26 mouse cellular contexts compared by ENCODE assay signal in genomic region chr10:127330212-127330611, GRCm38 (mm10). TPM values are rescaled to one million over a fixed set of nuclear protein-coding genes. Genes with fewer than 3 reads are reported as not detected.
DNase-seq lines count a peak whose midpoint lies in the region; ATAC-seq and TF ChIP-seq lines count a peak whose summit lies in the region.
"Had no signal": no experiment of that assay in that cellular context is flagged by ENCODE, and none has a peak within 500 bp of the region (broad histone marks: within the 10 kb centered on the region; RNA-seq: fewer than 3 reads in every experiment).

No protein-coding gene starts in this region.

- no peak overlapping the region for H3K4me2 ChIP-seq in liver, postnatal 0 days (ENCODE audit: low read depth, low read length)
- no peak overlapping the region for H3K4me2 ChIP-seq in liver, embryonic 11.5 days
- H3K4me2 ChIP-seq in midbrain, embryonic 11.5 days: no peak overlapping the region
- H3K4me2 ChIP-seq in midbrain, postnatal 0 days (ENCODE audit: low read depth, low read length, poor library complexity, severe bottlenecking): no peak overlapping the region

- peak; percentile 92 for DNase-seq in heart, adult 11 months
- DNase-seq in heart, adult 18-20 months: no peak
- DNase-seq in kidney, postnatal 10 days: peak; percentile 5
- no peak for DNase-seq in kidney, adult 2 months
- DNase-seq in liver, postnatal 0 days: no peak
- no peak for DNase-seq in liver, embryonic 11.5 days (ENCODE audit: low spot score)
- DNase-seq in midbrain, embryonic 11.5 days (ENCODE audit: low spot score, missing footprints): peak; percentile 21
- DNase-seq in midbrain, postnatal 0 days (ENCODE audit: low spot score): no peak
- DNase-seq: adrenal gland, adult 2 months; adrenal gland, adult 8-10 months; adrenal gland, postnatal 10 days; adrenal gland, postnatal 14 days; adrenal gland, postnatal 25 days; adrenal gland, postnatal 36 days; B cell, adult 2 months; cerebellum, adult 11 months; cerebellum, adult 11-12 months had no signal

- TF ChIP-seq CTCF in kidney, adult 2 months (conservative IDR thresholded peaks at IDR 0.05; ENCODE audit: insufficient read depth, insufficient read length, low read depth, low read length): no peak
- TF ChIP-seq CTCF in liver, postnatal 0 days (IDR thresholded peaks at IDR 0.05; ENCODE audit: low read depth): no peak
- TF ChIP-seq CTCF in midbrain, postnatal 0 days (IDR thresholded peaks at IDR 0.05): no peak

- no peak overlapping the region for H3K9ac ChIP-seq in liver, postnatal 0 days (replicated peaks)
- H3K9ac ChIP-seq in liver, embryonic 11.5 days (ENCODE audit: low read depth, low read length): no peak overlapping the region
- no peak overlapping the region for H3K9ac ChIP-seq in midbrain, embryonic 11.5 days (ENCODE audit: low read length)
- no peak overlapping the region for H3K9ac ChIP-seq in midbrain, postnatal 0 days (replicated peaks; ENCODE audit: low read length, poor library complexity, severe bottlenecking)

- H3K27me3 ChIP-seq in kidney, adult 2 months (replicated peaks; ENCODE audit: control insufficient read depth, insufficient read depth, low read length): peaks cover 2% of the 10 kb centered on the region; the same call in 1 of the 2 replicates
- 0 out of 2 replicates have a peak, but pooled peaks cover 3% of the 10 kb centered on the region for H3K27me3 ChIP-seq in liver, postnatal 0 days (ENCODE audit: insufficient read depth, low read length)
- peaks cover 29% of the 10 kb centered on the region for H3K27me3 ChIP-seq in liver, embryonic 11.5 days (replicated peaks; ENCODE audit: control insufficient read depth, insufficient read depth, low read length)
- H3K27me3 ChIP-seq in midbrain, embryonic 11.5 days (ENCODE audit: control insufficient read depth, insufficient read depth, low read length): peaks cover 42% of the 10 kb centered on the region
- H3K27me3 ChIP-seq in midbrain, postnatal 0 days (ENCODE audit: insufficient read depth, low read length): peaks cover 44% of the 10 kb centered on the region
- H3K27me3 ChIP-seq: CH12.LX had no signal

- no peaks in the 10 kb centered on the region for H3K9me3 ChIP-seq in liver, postnatal 0 days (ENCODE audit: low read length)
- H3K9me3 ChIP-seq in liver, embryonic 11.5 days (ENCODE audit: control insufficient read depth, low read length): no peaks in the 10 kb centered on the region
- no peaks in the 10 kb centered on the region for H3K9me3 ChIP-seq in midbrain, embryonic 11.5 days (ENCODE audit: control insufficient read depth, low read length)
- no peaks in the 10 kb centered on the region for H3K9me3 ChIP-seq in midbrain, postnatal 0 days (ENCODE audit: low read length)
- H3K9me3 ChIP-seq: G1E had no signal

- no peaks in the 10 kb centered on the region for H3K4me1 ChIP-seq in kidney, adult 2 months (ENCODE audit: control insufficient read depth, insufficient read depth, low read length)
- H3K4me1 ChIP-seq in liver, postnatal 0 days (ENCODE audit: insufficient read depth): peaks cover 18% of the 10 kb centered on the region
- peaks cover 17% of the 10 kb centered on the region for H3K4me1 ChIP-seq in liver, embryonic 11.5 days (replicated peaks; ENCODE audit: control insufficient read depth, insufficient read depth, low read length)
- peaks cover 12% of the 10 kb centered on the region for H3K4me1 ChIP-seq in midbrain, embryonic 11.5 days (ENCODE audit: control insufficient read depth, insufficient read depth, low read length)
- peaks cover 3% of the 10 kb centered on the region; the same call in 1 of the 2 replicates for H3K4me1 ChIP-seq in midbrain, postnatal 0 days (ENCODE audit: insufficient read depth, low read length)

- no peak overlapping the region for H3K4me3 ChIP-seq in kidney, adult 2 months (ENCODE audit: insufficient read depth, low read depth, low read length)
- no peak overlapping the region for H3K4me3 ChIP-seq in liver, postnatal 0 days (ENCODE audit: low read depth, low read length)
- H3K4me3 ChIP-seq in liver, embryonic 11.5 days (ENCODE audit: low read depth, low read length): no peak overlapping the region
- no peak overlapping the region for H3K4me3 ChIP-seq in midbrain, embryonic 11.5 days (ENCODE audit: low read depth, low read length)
- H3K4me3 ChIP-seq in midbrain, postnatal 0 days (ENCODE audit: low read depth, low read length): no peak overlapping the region

- 65% methylated on average over 7 of the region's 7 CpGs for WGBS in kidney, adult 2 months
- 75% methylated on average over 7 of the region's 7 CpGs for WGBS in liver, postnatal 0 days (ENCODE audit: insufficient replicate concordance)
- WGBS in liver, embryonic 11.5 days: 77% methylated on average over 7 of the region's 7 CpGs
- WGBS in midbrain, embryonic 11.5 days: 84% methylated on average over 7 of the region's 7 CpGs
- 89% methylated on average over 7 of the region's 7 CpGs for WGBS in midbrain, postnatal 0 days

- peak; percentile 39; the same call in 1 of the 2 replicates for ATAC-seq in liver, postnatal 0 days
- no peak for ATAC-seq in liver, embryonic 11.5 days (replicated peaks; ENCODE audit: low FRiP score)
- ATAC-seq in midbrain, embryonic 11.5 days (ENCODE audit: low FRiP score): no peak
- no peak for ATAC-seq in midbrain, postnatal 0 days (ENCODE audit: low FRiP score)
- ATAC-seq: activated CD4-positive, CD25-positive, alpha-beta regulatory T cell, adult 4 months; CD4-positive, CD25-positive, alpha-beta regulatory T cell, adult 4 months; Patski had no signal

- no peaks in the 10 kb centered on the region for H3K36me3 ChIP-seq in kidney, adult 2 months (ENCODE audit: control insufficient read depth, insufficient read depth, low read length)
- H3K36me3 ChIP-seq in liver, postnatal 0 days (replicated peaks; ENCODE audit: insufficient read depth, low read length): peaks cover 5% of the 10 kb centered on the region
- peaks cover 5% of the 10 kb centered on the region; the same call in 1 of the 2 replicates for H3K36me3 ChIP-seq in liver, embryonic 11.5 days (ENCODE audit: control insufficient read depth, insufficient read depth, low read length)
- H3K36me3 ChIP-seq in midbrain, embryonic 11.5 days (ENCODE audit: control insufficient read depth, insufficient read depth, low read length): no peaks in the 10 kb centered on the region; the same call in 1 of the 2 replicates
- no peaks in the 10 kb centered on the region for H3K36me3 ChIP-seq in midbrain, postnatal 0 days (ENCODE audit: insufficient read depth, low read length)

- no peak overlapping the region for H3K27ac ChIP-seq in kidney, adult 2 months (ENCODE audit: insufficient read depth, low read depth, low read length)
- H3K27ac ChIP-seq in liver, postnatal 0 days (ENCODE audit: low read depth): no peak overlapping the region
- H3K27ac ChIP-seq in liver, embryonic 11.5 days (ENCODE audit: low read depth, low read length): no peak overlapping the region
- no peak overlapping the region for H3K27ac ChIP-seq in midbrain, embryonic 11.5 days (ENCODE audit: low read depth, low read length)
- H3K27ac ChIP-seq in midbrain, postnatal 0 days (ENCODE audit: low read depth, low read length): no peak overlapping the region

- TF ChIP-seq POLR2A in kidney, adult 2 months (IDR thresholded peaks at IDR 0.05; ENCODE audit: low read depth, low read length): no peak

- no peak for TF ChIP-seq EP300 in liver, postnatal 0 days (IDR thresholded peaks at IDR 0.05; ENCODE audit: low read depth)

RNA-seq across cellular contexts. Expression of gene Arhgap9, which starts 8.4 kb away (rescaled TPM):
- 1 to 10 TPM; 4.0 to 5.4 TPM for total RNA-seq in heart, adult 18-20 months (2021)
- polyA plus RNA-seq in kidney, adult 2 months (2012; rRNA removed): 2.7 and 6.0 TPM in 2 replicates
- 13.5 and 14.8 TPM in 2 replicates for polyA plus RNA-seq in liver, postnatal 0 days (2015; fragmentation: Nextera tagmentation; extraction: Ambion mirVana)
- polyA plus RNA-seq in liver, embryonic 11.5 days (2014; fragmentation: Nextera tagmentation; extraction: Ambion mirVana): 22.0 and 24.4 TPM in 2 replicates
- polyA plus RNA-seq in midbrain, embryonic 11.5 days (2014; fragmentation: Nextera tagmentation; extraction: Ambion mirVana): 1.1 and 1.4 TPM in 2 replicates
- total RNA-seq in midbrain, postnatal 0 days (2014; rRNA removed): 0.24 and 1.2 TPM in 2 replicates
- polyA plus RNA-seq in midbrain, postnatal 0 days (2015; fragmentation: Nextera tagmentation; extraction: Ambion mirVana): 0.91 and 1.0 TPM in 2 replicates
- polyA plus RNA-seq: Patski had no signal

RNA-seq across cellular contexts. Expression of gene Gli1, which starts 11.6 kb away (rescaled TPM):
- under 1 TPM; 0.82 to 0.87 TPM for total RNA-seq in heart, adult 18-20 months (2021)
- polyA plus RNA-seq in kidney, adult 2 months (2012; rRNA removed): 1.7 and 3.0 TPM in 2 replicates
- polyA plus RNA-seq in liver, postnatal 0 days (2015; fragmentation: Nextera tagmentation; extraction: Ambion mirVana): 0.04 TPM in 2 replicates
- 2.1 and 2.2 TPM in 2 replicates for polyA plus RNA-seq in liver, embryonic 11.5 days (2014; fragmentation: Nextera tagmentation; extraction: Ambion mirVana)
- 3.1 and 4.1 TPM in 2 replicates for polyA plus RNA-seq in midbrain, embryonic 11.5 days (2014; fragmentation: Nextera tagmentation; extraction: Ambion mirVana)
- 4.2 and 6.9 TPM in 2 replicates for total RNA-seq in midbrain, postnatal 0 days (2014; rRNA removed)
- 1.0 and 1.1 TPM in 2 replicates for polyA plus RNA-seq in midbrain, postnatal 0 days (2015; fragmentation: Nextera tagmentation; extraction: Ambion mirVana)

RNA-seq across cellular contexts. Expression of gene Mars, which starts 18.6 kb away (rescaled TPM):
- 10 to 100 TPM; 43.7 to 44.8 TPM for total RNA-seq in heart, adult 18-20 months (2021)
- polyA plus RNA-seq in kidney, adult 2 months (2012; rRNA removed): 44.4 and 48.3 TPM in 2 replicates
- 51.3 and 62.3 TPM in 2 replicates for polyA plus RNA-seq in liver, postnatal 0 days (2015; fragmentation: Nextera tagmentation; extraction: Ambion mirVana)
- polyA plus RNA-seq in liver, embryonic 11.5 days (2014; fragmentation: Nextera tagmentation; extraction: Ambion mirVana): 249 and 257 TPM in 2 replicates
- 185 and 187 TPM in 2 replicates for polyA plus RNA-seq in midbrain, embryonic 11.5 days (2014; fragmentation: Nextera tagmentation; extraction: Ambion mirVana)
- 62.6 and 84.3 TPM in 2 replicates for total RNA-seq in midbrain, postnatal 0 days (2014; rRNA removed)
- 103 and 112 TPM in 2 replicates for polyA plus RNA-seq in midbrain, postnatal 0 days (2015; fragmentation: Nextera tagmentation; extraction: Ambion mirVana)

RNA-seq across cellular contexts. Expression of gene Inhbe, which starts 24.0 kb away (rescaled TPM):
- total RNA-seq in heart, adult 18-20 months (2021): not detected
- not detected in 2 replicates for polyA plus RNA-seq in kidney, adult 2 months (2012; rRNA removed)
- 18.4 and 29.0 TPM in 2 replicates for polyA plus RNA-seq in liver, postnatal 0 days (2015; fragmentation: Nextera tagmentation; extraction: Ambion mirVana)
- 0.04 and 0.09 TPM in 2 replicates for polyA plus RNA-seq in liver, embryonic 11.5 days (2014; fragmentation: Nextera tagmentation; extraction: Ambion mirVana)
- polyA plus RNA-seq in midbrain, embryonic 11.5 days (2014; fragmentation: Nextera tagmentation; extraction: Ambion mirVana): not detected in 2 replicates
- not detected in 2 replicates for total RNA-seq in midbrain, postnatal 0 days (2014; rRNA removed)
- polyA plus RNA-seq in midbrain, postnatal 0 days (2015; fragmentation: Nextera tagmentation; extraction: Ambion mirVana): 0.04 TPM in 1 of 2 replicates, not detected in the other
- total RNA-seq: adrenal gland, adult 18-20 months; adrenal gland, adult 2 months; adrenal gland, postnatal 25 days; adrenal gland, postnatal 36 days; MEL had no signal
- polyA plus RNA-seq: brain, embryonic 14.5 days; C2C12; CD4-positive, CD25-positive, alpha-beta regulatory T cell, adult 4 months had no signal

RNA-seq across cellular contexts. Expression of gene Inhbc, which starts 40.0 kb away (rescaled TPM):
- not detected for total RNA-seq in heart, adult 18-20 months (2021)
- polyA plus RNA-seq in kidney, adult 2 months (2012; rRNA removed): 0.12 TPM in 1 of 2 replicates, not detected in the other
- 21.0 and 27.2 TPM in 2 replicates for polyA plus RNA-seq in liver, postnatal 0 days (2015; fragmentation: Nextera tagmentation; extraction: Ambion mirVana)
- polyA plus RNA-seq in liver, embryonic 11.5 days (2014; fragmentation: Nextera tagmentation; extraction: Ambion mirVana): 1.1 and 1.4 TPM in 2 replicates
- not detected in 2 replicates for polyA plus RNA-seq in midbrain, embryonic 11.5 days (2014; fragmentation: Nextera tagmentation; extraction: Ambion mirVana)
- total RNA-seq in midbrain, postnatal 0 days (2014; rRNA removed): not detected in 2 replicates
- polyA plus RNA-seq in midbrain, postnatal 0 days (2015; fragmentation: Nextera tagmentation; extraction: Ambion mirVana): not detected in 2 replicates
- total RNA-seq: adrenal gland, adult 18-20 months; adrenal gland, adult 8-10 months; adrenal gland, postnatal 25 days; adrenal gland, postnatal 36 days; MEL had no signal
- polyA plus RNA-seq: activated CD4-positive, CD25-positive, alpha-beta regulatory T cell, adult 4 months; brain, embryonic 14.5 days; C2C12; CD4-positive, CD25-positive, alpha-beta regulatory T cell, adult 4 months; G1E; Patski had no signal

Comparison
In these comparisons a context has a peak if more than half of its experiments do, and no peak if none do; other contexts are left out.
1. DNase-seq: peak in heart, adult 11 months (single experiment), kidney, postnatal 10 days (single experiment) and midbrain, embryonic 11.5 days (single experiment); none in heart, adult 18-20 months (0 of 2), kidney, adult 2 months (single experiment), liver, postnatal 0 days (single experiment), liver, embryonic 11.5 days (single experiment) and midbrain, postnatal 0 days (single experiment).